Mouse (Mus musculus): ENCODE data around the gene Ciao2a. TPM values are rescaled to one million over a fixed set of nuclear protein-coding genes. Genes with fewer than 3 reads are reported as not detected.

Ciao2a gene
- polyA plus RNA-seq, 1 experiment = 42.4 TPM

DNA sequence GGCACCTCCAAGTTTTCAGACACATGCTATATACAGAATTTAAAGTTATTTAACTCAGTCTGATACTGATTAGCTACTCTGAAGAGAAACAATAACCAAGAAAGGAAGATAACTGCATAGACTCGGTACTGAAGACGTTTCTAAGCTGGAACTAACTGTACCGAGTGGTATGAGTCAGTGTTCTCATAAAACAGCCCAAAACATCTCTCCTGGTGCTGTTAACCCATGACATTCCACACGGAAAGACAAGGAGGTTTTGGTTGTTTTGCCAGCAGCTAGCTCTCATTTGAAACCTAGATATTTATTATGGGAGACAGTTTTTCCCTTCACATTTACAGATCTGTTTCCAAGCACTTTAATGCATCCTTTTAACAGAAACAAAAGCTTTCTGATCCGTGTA, 2.8 kb upstream of the Ciao2a start:
- peak overlapping the region; percentile 48 for H3ac ChIP-seq (ENCODE audit: control insufficient read depth, insufficient read length)
- H3K79me2 ChIP-seq (ENCODE audit: control insufficient read depth, insufficient read depth) = peaks cover 72% of the 10 kb centered on the region
- H3K4me3 ChIP-seq = peak overlapping the region; percentile 97
- H3K27me3 ChIP-seq (ENCODE audit: control insufficient read depth, insufficient read depth, insufficient read length) = no peaks in the 10 kb centered on the region
- H3K36me3 ChIP-seq (ENCODE audit: control insufficient read depth, insufficient read depth) = no peaks in the 10 kb centered on the region
- peak overlapping the region; percentile 79 for H3K4me2 ChIP-seq (ENCODE audit: low read depth)
- no peak for TF ChIP-seq REST (IDR thresholded peaks at IDR 0.05; ENCODE audit: insufficient read depth, insufficient read length)
- TF ChIP-seq MYOD1 (IDR thresholded peaks at IDR 0.05; ENCODE audit: control insufficient read depth in 1 of 3, insufficient read length in 2 of 3, low read depth in 2 of 3) = no peak
- no peak for TF ChIP-seq MAX (IDR thresholded peaks at IDR 0.05; ENCODE audit: low read depth)
- TF ChIP-seq SRF (IDR thresholded peaks at IDR 0.05; ENCODE audit: control insufficient read depth, insufficient read length, low read depth) = no peak
- TF ChIP-seq USF1 (IDR thresholded peaks at IDR 0.05; ENCODE audit: low read depth) = no peak
- no peak for TF ChIP-seq MYOG (IDR thresholded peaks at IDR 0.05; ENCODE audit: control insufficient read depth in 1 of 3, insufficient read depth in 1 of 3, insufficient read length in 2 of 3, low read depth in 2 of 3)

DNA sequence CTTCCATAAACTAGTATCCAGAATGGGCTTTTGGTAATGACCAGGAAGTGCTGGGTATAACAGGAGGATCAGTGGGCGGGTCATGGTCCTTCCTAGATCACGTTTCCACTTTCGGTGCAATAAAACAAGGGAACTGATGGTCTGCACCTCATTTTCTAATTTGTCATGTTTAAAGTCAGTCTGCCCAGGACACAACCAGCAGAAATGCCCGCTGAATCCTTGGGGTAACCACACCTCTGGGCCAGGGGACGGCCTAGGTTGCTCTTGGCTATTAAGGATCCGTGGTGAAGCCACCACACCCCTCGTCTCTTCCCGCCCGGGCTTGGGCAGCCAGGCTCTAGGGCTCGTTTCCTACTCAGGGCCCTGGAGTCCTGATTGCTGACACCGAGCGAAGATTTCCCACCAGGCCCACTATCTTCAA, 2.3 kb upstream of the Ciao2a start:
- H3K4me2 ChIP-seq (ENCODE audit: low read depth) = peak overlapping the region; percentile 79
- H3K27me3 ChIP-seq (ENCODE audit: control insufficient read depth, insufficient read depth, insufficient read length) = no peaks in the 10 kb centered on the region
- TF ChIP-seq POLR2A (IDR thresholded peaks at IDR 0.05; ENCODE audit: insufficient read length, low read depth) (no peak), MYOG (IDR thresholded peaks at IDR 0.05; ENCODE audit: control insufficient read depth in 1 of 3, insufficient read depth in 1 of 3, insufficient read length in 2 of 3, low read depth in 2 of 3) (no peak), MAX (IDR thresholded peaks at IDR 0.05; ENCODE audit: low read depth) (no peak), POLR2AphosphoS2 (IDR thresholded peaks at IDR 0.05; ENCODE audit: insufficient read length, low read depth) (no peak), MYOD1 (IDR thresholded peaks at IDR 0.05; ENCODE audit: control insufficient read depth in 1 of 3, insufficient read length in 2 of 3, low read depth in 2 of 3) (no peak), CEBPB (IDR thresholded peaks at IDR 0.05; ENCODE audit: insufficient read depth, poor library complexity, severe bottlenecking) (no peak), TCF12 (IDR thresholded peaks at IDR 0.05; ENCODE audit: insufficient read depth, poor library complexity, severe bottlenecking) (no peak), REST (IDR thresholded peaks at IDR 0.05; ENCODE audit: insufficient read depth, insufficient read length) (no peak), SRF (IDR thresholded peaks at IDR 0.05; ENCODE audit: control insufficient read depth, insufficient read length, low read depth) (no peak), E2F4 (IDR thresholded peaks at IDR 0.05; ENCODE audit: insufficient read depth) (no peak), TCF3 (IDR thresholded peaks at IDR 0.05; ENCODE audit: insufficient read length, low read depth) (no peak), USF1 (IDR thresholded peaks at IDR 0.05; ENCODE audit: low read depth) (no peak)
- H3ac ChIP-seq (ENCODE audit: control insufficient read depth, insufficient read length) = peak overlapping the region; percentile 48
- H3K36me3 ChIP-seq (ENCODE audit: control insufficient read depth, insufficient read depth) = no peaks in the 10 kb centered on the region
- H3K4me3 ChIP-seq = peak overlapping the region; percentile 97
- peaks cover 67% of the 10 kb centered on the region for H3K79me2 ChIP-seq (ENCODE audit: control insufficient read depth, insufficient read depth)

DNA sequence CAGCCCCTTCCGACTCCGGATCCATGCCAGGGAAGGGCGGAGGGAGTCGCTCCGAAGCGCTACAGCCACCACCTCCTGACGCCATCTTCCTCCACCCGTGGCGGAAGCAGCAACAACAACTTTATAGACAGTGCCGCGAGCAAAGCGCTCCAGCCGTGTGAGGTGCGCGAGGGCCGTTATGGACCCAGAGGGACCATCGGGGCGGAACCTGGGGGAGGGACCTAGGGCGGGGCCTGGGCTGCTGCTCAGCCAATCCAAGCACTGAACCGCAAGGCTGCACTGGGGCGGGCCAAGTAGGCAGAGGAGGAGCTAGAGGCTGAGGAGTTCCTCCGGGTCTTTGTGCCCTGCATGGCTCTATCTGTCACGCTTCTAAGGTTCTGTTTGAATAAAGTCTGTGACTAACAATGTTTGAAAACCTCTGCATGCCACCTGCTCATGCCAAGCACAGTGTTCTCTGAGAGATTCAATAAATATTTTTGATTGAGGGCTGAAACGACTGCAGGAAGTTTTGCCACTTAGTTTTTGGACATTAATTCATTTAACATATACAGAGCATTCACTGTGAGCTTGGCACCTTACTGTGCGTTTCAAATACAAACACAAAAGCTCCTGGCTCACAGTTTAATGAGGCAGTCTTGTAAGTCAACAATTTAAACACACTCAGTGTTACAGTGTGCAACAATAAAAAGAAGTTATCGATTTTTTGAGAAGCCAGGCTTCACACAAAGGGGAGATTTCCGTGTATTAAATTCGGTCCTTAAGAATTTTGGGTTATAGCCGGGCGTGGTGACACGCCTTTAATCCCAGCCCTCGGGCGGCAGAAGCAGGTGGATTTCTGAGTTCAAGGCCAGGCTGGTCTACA, 1.5 kb upstream of the Ciao2a start:
- no peaks in the 10 kb centered on the region for H3K27me3 ChIP-seq (ENCODE audit: control insufficient read depth, insufficient read depth, insufficient read length)

DNA sequence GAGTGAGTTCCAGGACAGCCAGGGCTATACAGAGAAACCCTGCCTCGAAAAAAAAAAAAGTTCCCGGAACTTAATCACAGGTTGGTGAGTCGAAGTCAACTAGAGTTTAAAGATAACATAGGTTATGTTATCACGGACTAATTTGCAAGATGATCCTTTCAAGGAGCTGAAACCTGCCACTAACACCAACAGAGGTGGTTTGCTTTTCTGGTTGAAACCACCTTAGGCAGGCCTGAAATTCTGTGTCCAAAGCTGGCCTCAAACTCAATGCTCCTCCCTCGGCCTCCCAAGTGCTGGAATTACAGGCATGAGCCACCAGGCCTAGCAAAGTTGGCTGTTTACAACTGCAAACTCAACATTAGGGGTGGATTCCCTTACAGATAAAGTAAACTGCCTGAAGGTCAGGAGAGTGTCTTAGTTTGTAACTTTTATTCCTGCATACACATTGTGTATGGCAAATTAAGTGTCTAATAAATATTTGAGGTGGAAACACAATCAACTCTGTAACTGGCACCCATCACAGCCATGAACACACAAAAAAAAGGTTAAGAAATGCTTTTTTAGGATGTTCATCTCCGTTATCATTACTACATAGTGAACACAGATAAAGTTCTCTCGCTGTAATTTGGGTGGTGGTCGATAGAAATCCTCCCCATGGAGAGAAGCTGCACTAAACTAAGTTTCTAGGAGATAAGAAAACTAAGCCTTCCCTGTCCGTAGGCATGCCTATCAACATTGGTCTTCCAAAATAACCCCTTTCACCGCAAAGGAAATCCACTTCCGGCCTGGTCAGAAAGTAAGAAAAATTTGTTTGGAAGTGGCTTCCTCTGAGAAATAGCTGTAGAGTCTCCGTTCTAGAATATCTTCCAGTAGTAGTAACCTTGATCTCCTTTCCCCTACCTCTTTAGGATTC, 612 bp upstream of the Ciao2a start:
- Histone ChIP-seq H3K36me3 (ENCODE audit: control insufficient read depth, insufficient read depth) (no peaks in the 10 kb centered on the region), H3K27me3 (ENCODE audit: control insufficient read depth, insufficient read depth, insufficient read length) (no peaks in the 10 kb centered on the region), H3ac (ENCODE audit: control insufficient read depth, insufficient read length) (no peak overlapping the region), H3K4me3 (peak overlapping the region; percentile 97), H3K79me2 (ENCODE audit: control insufficient read depth, insufficient read depth) (peaks cover 51% of the 10 kb centered on the region), H3K4me2 (ENCODE audit: low read depth) (peak overlapping the region; percentile 93)
- TF ChIP-seq CEBPB (IDR thresholded peaks at IDR 0.05; ENCODE audit: insufficient read depth, poor library complexity, severe bottlenecking) = no peak
- TF ChIP-seq USF1 (IDR thresholded peaks at IDR 0.05; ENCODE audit: low read depth) = no peak
- no peak for TF ChIP-seq POLR2AphosphoS2 (IDR thresholded peaks at IDR 0.05; ENCODE audit: insufficient read length, low read depth)
- no peak for TF ChIP-seq TCF3 (IDR thresholded peaks at IDR 0.05; ENCODE audit: insufficient read length, low read depth)
- TF ChIP-seq MYOG (IDR thresholded peaks at IDR 0.05; ENCODE audit: control insufficient read depth in 1 of 3, insufficient read depth in 1 of 3, insufficient read length in 2 of 3, low read depth in 2 of 3) = no peak
- no peak for TF ChIP-seq REST (IDR thresholded peaks at IDR 0.05; ENCODE audit: insufficient read depth, insufficient read length)
- no peak for TF ChIP-seq TCF12 (IDR thresholded peaks at IDR 0.05; ENCODE audit: insufficient read depth, poor library complexity, severe bottlenecking)
- no peak for TF ChIP-seq MYOD1 (IDR thresholded peaks at IDR 0.05; ENCODE audit: control insufficient read depth in 1 of 3, insufficient read length in 2 of 3, low read depth in 2 of 3)
- no peak for TF ChIP-seq MAX (IDR thresholded peaks at IDR 0.05; ENCODE audit: low read depth)
- no peak for TF ChIP-seq POLR2A (IDR thresholded peaks at IDR 0.05; ENCODE audit: insufficient read length, low read depth)

More for the DNA sequence above, 1.5 kb upstream of the Ciao2a start:
- peak overlapping the region; percentile 97 for H3K4me3 ChIP-seq
- H3ac ChIP-seq (ENCODE audit: control insufficient read depth, insufficient read length) = peak overlapping the region; percentile 48
- peaks cover 59% of the 10 kb centered on the region for H3K79me2 ChIP-seq (ENCODE audit: control insufficient read depth, insufficient read depth)
- peak overlapping the region; percentile 93 for H3K4me2 ChIP-seq (ENCODE audit: low read depth)
- H3K36me3 ChIP-seq (ENCODE audit: control insufficient read depth, insufficient read depth) = no peaks in the 10 kb centered on the region
- TF ChIP-seq POLR2A (IDR thresholded peaks at IDR 0.05; ENCODE audit: insufficient read length, low read depth) = peak; percentile 96
- no peak for TF ChIP-seq TCF12 (IDR thresholded peaks at IDR 0.05; ENCODE audit: insufficient read depth, poor library complexity, severe bottlenecking)
- TF ChIP-seq POLR2AphosphoS2 (IDR thresholded peaks at IDR 0.05; ENCODE audit: insufficient read length, low read depth) = peak; percentile 97
- peak; percentile 25 for TF ChIP-seq SRF (IDR thresholded peaks at IDR 0.05; ENCODE audit: control insufficient read depth, insufficient read length, low read depth)
- TF ChIP-seq E2F4 (IDR thresholded peaks at IDR 0.05; ENCODE audit: insufficient read depth) = no peak
- peak in 1 of 3 experiments; percentile 33 for TF ChIP-seq MYOG (IDR thresholded peaks at IDR 0.05; ENCODE audit: control insufficient read depth in 1 of 3, insufficient read depth in 1 of 3, insufficient read length in 2 of 3, low read depth in 2 of 3)

All from myocyte (in vitro differentiated cells).